Mouse (Mus musculus): ENCODE measurements around the gene Pdzrn3. TPM values are rescaled to one million over a fixed set of nuclear protein-coding genes. Genes with fewer than 3 reads are reported as not detected.

Pdzrn3 gene
- polyA plus RNA-seq (2015; fragmentation: Nextera tagmentation; extraction: Ambion mirVana), result 9.3 and 9.9 TPM in 2 replicates

GRCm38 (mm10) chr6:101377167-101377934 lies at the start of gene Pdzrn3:
TSS of gene Pdzrn3 (minus strand) at chr6:101377897.
- Histone ChIP-seq H3K4me2 (peak within 1 kb of the TSS; percentile 98), H3K4me1 (peaks cover 52% of the 10 kb centered on the region), H3K4me3 (replicated peaks) (peak within 1 kb of the TSS; percentile 71), H3K9me3 (replicated peaks) (no peaks in the 10 kb centered on the region), H3K27ac (peak within 1 kb of the TSS; percentile 89), H3K27me3 (peaks cover 42% of the 10 kb centered on the region), H3K36me3 (no peaks in the 10 kb centered on the region), H3K9ac (peak within 1 kb of the TSS; percentile 65)
- ATAC-seq (replicated peaks; ENCODE audit: low FRiP score), result peak; percentile 76
- WGBS, result under 1% methylated on average over 98 of the region's 111 CpGs

GRCm38 (mm10) chr6:101427296-101427695 lies 49.6 kb upstream of the Pdzrn3 start:
- no peak overlapping the region for H3K27ac ChIP-seq
- no peak overlapping the region for H3K9ac ChIP-seq
- no peak for ATAC-seq (replicated peaks; ENCODE audit: low FRiP score)
- H3K4me3 ChIP-seq (replicated peaks), result no peak overlapping the region
- no peaks in the 10 kb centered on the region for H3K9me3 ChIP-seq (replicated peaks)
- H3K36me3 ChIP-seq, result no peaks in the 10 kb centered on the region
- no peaks in the 10 kb centered on the region for H3K27me3 ChIP-seq
- WGBS, result 80% methylated on average over 3 of the region's 3 CpGs
- no peak overlapping the region for H3K4me2 ChIP-seq
- no peaks in the 10 kb centered on the region for H3K4me1 ChIP-seq

GRCm38 (mm10) chr6:101426301-101426700 lies 48.6 kb upstream of the Pdzrn3 start:
- no peaks in the 10 kb centered on the region for H3K27me3 ChIP-seq
- WGBS, result 69% methylated on average over 4 of the region's 4 CpGs
- ATAC-seq (replicated peaks; ENCODE audit: low FRiP score), result no peak

GRCm38 (mm10) chr6:101422084-101422954 lies 44.6 kb upstream of the Pdzrn3 start:
- H3K4me1 ChIP-seq, result no peaks in the 10 kb centered on the region
- H3K9ac ChIP-seq, result no peak overlapping the region
- no peak for ATAC-seq (replicated peaks; ENCODE audit: low FRiP score)
- WGBS, result 75% methylated on average over 10 of the region's 10 CpGs
- H3K27ac ChIP-seq, result no peak overlapping the region
- H3K4me2 ChIP-seq, result no peak overlapping the region
- no peaks in the 10 kb centered on the region for H3K36me3 ChIP-seq
- no peak overlapping the region for H3K4me3 ChIP-seq (replicated peaks)
- no peaks in the 10 kb centered on the region for H3K9me3 ChIP-seq (replicated peaks)
- no peaks in the 10 kb centered on the region for H3K27me3 ChIP-seq

More at GRCm38 (mm10) chr6:101426301-101426700, 48.6 kb upstream of the Pdzrn3 start:
- H3K4me3 ChIP-seq (replicated peaks), result no peak overlapping the region
- H3K36me3 ChIP-seq, result no peaks in the 10 kb centered on the region
- no peaks in the 10 kb centered on the region for H3K9me3 ChIP-seq (replicated peaks)
- no peak overlapping the region for H3K27ac ChIP-seq
- no peak overlapping the region for H3K9ac ChIP-seq
- H3K4me1 ChIP-seq, result no peaks in the 10 kb centered on the region
- no peak overlapping the region for H3K4me2 ChIP-seq

GRCm38 (mm10) chr6:101418213-101418612 lies 40.5 kb upstream of the Pdzrn3 start:
- Histone ChIP-seq H3K9ac (no peak overlapping the region), H3K27ac (no peak overlapping the region), H3K4me3 (replicated peaks) (no peak overlapping the region), H3K4me1 (no peaks in the 10 kb centered on the region), H3K9me3 (replicated peaks) (no peaks in the 10 kb centered on the region), H3K36me3 (no peaks in the 10 kb centered on the region), H3K27me3 (no peaks in the 10 kb centered on the region; the same call in 1 of the 2 replicates), H3K4me2 (no peak overlapping the region)
- no peak for ATAC-seq (replicated peaks; ENCODE audit: low FRiP score)
- 89% methylated on average over 5 of the region's 5 CpGs for WGBS

GRCm38 (mm10) chr6:101411701-101412100 lies 34.0 kb upstream of the Pdzrn3 start:
- 51% methylated on average over 1 of the region's 1 CpGs for WGBS

GRCm38 (mm10) chr6:101411064-101411463 lies 33.4 kb upstream of the Pdzrn3 start:
- Histone ChIP-seq H3K4me2 (no peak overlapping the region), H3K4me3 (replicated peaks) (no peak overlapping the region), H3K4me1 (0 out of 2 replicates have a peak, but pooled peaks cover 2% of the 10 kb centered on the region), H3K27me3 (no peaks in the 10 kb centered on the region; the same call in 1 of the 2 replicates), H3K27ac (no peak overlapping the region), H3K9me3 (replicated peaks) (no peaks in the 10 kb centered on the region), H3K9ac (no peak overlapping the region), H3K36me3 (no peaks in the 10 kb centered on the region)
- ATAC-seq (replicated peaks; ENCODE audit: low FRiP score), result peak; percentile 52; the same call in 1 of the 2 replicates
- WGBS, result 11% methylated on average over 2 of the region's 2 CpGs

More at GRCm38 (mm10) chr6:101411701-101412100, 34.0 kb upstream of the Pdzrn3 start:
- H3K4me3 ChIP-seq (replicated peaks), result no peak overlapping the region
- H3K4me1 ChIP-seq, result 0 out of 2 replicates have a peak, but pooled peaks cover 2% of the 10 kb centered on the region
- no peak overlapping the region for H3K27ac ChIP-seq
- no peaks in the 10 kb centered on the region for H3K36me3 ChIP-seq
- H3K9ac ChIP-seq, result no peak overlapping the region
- no peaks in the 10 kb centered on the region; the same call in 1 of the 2 replicates for H3K27me3 ChIP-seq
- H3K4me2 ChIP-seq, result no peak overlapping the region
- ATAC-seq (replicated peaks; ENCODE audit: low FRiP score), result no peak
- H3K9me3 ChIP-seq (replicated peaks), result no peaks in the 10 kb centered on the region

- 71% methylated on average over 4 of the region's 4 CpGs for WGBS
- H3K4me2 ChIP-seq, result no peak overlapping the region
- H3K4me1 ChIP-seq, result peaks cover 12% of the 10 kb centered on the region
- no peak overlapping the region for H3K27ac ChIP-seq
- no peaks in the 10 kb centered on the region for H3K36me3 ChIP-seq
- H3K9ac ChIP-seq, result no peak overlapping the region
- peaks cover 15% of the 10 kb centered on the region; the same call in 1 of the 2 replicates for H3K27me3 ChIP-seq
- H3K9me3 ChIP-seq (replicated peaks), result no peaks in the 10 kb centered on the region
- no peak for ATAC-seq (replicated peaks; ENCODE audit: low FRiP score)
- H3K4me3 ChIP-seq (replicated peaks), result no peak overlapping the region
These were observed 19.0 kb upstream of the Pdzrn3 start for GRCm38 (mm10) chr6:101396711-101397110.

- WGBS, result 93% methylated on average over 6 of the region's 6 CpGs
- no peaks in the 10 kb centered on the region for H3K36me3 ChIP-seq
- no peak for ATAC-seq (replicated peaks; ENCODE audit: low FRiP score)
- peaks cover 12% of the 10 kb centered on the region for H3K4me1 ChIP-seq
- no peak overlapping the region for H3K4me3 ChIP-seq (replicated peaks)
- H3K9ac ChIP-seq, result no peak overlapping the region
- peaks cover 15% of the 10 kb centered on the region; the same call in 1 of the 2 replicates for H3K27me3 ChIP-seq
- no peak overlapping the region for H3K27ac ChIP-seq
- no peak overlapping the region for H3K4me2 ChIP-seq
- no peaks in the 10 kb centered on the region for H3K9me3 ChIP-seq (replicated peaks)
These were observed 18.2 kb upstream of the Pdzrn3 start for GRCm38 (mm10) chr6:101395908-101396307.

GRCm38 (mm10) chr6:101392801-101393117 lies 15.1 kb upstream of the Pdzrn3 start:
- Histone ChIP-seq H3K27ac (peak overlapping the region; percentile 39; the same call in 1 of the 2 replicates), H3K27me3 (peaks cover 23% of the 10 kb centered on the region; the same call in 1 of the 2 replicates), H3K4me2 (no peak overlapping the region), H3K36me3 (no peaks in the 10 kb centered on the region), H3K9ac (no peak overlapping the region), H3K9me3 (replicated peaks) (no peaks in the 10 kb centered on the region), H3K4me3 (replicated peaks) (no peak overlapping the region), H3K4me1 (peaks cover 13% of the 10 kb centered on the region)
- peak; percentile 71 for ATAC-seq (replicated peaks; ENCODE audit: low FRiP score)
- 23% methylated on average over 2 of the region's 2 CpGs for WGBS

- Histone ChIP-seq H3K36me3 (no peaks in the 10 kb centered on the region), H3K9ac (no peak overlapping the region), H3K4me1 (peaks cover 17% of the 10 kb centered on the region), H3K27me3 (peaks cover 23% of the 10 kb centered on the region; the same call in 1 of the 2 replicates), H3K4me3 (replicated peaks) (no peak overlapping the region), H3K4me2 (no peak overlapping the region), H3K27ac (peak overlapping the region; percentile 39; the same call in 1 of the 2 replicates), H3K9me3 (replicated peaks) (no peaks in the 10 kb centered on the region)
- WGBS, result 33% methylated on average over 8 of the region's 8 CpGs
- peak; percentile 77 for ATAC-seq (replicated peaks; ENCODE audit: low FRiP score)
These were observed 14.6 kb upstream of the Pdzrn3 start for GRCm38 (mm10) chr6:101392107-101392800.
